Mouse (Mus musculus): ENCODE data around the gene Dnah6. TPM values are rescaled to one million over a fixed set of nuclear protein-coding genes. Genes with fewer than 3 reads are reported as not detected.
A peak's percentile ranks its signal among the peaks of the same experiment; 100 is the strongest.

Dnah6 gene
- polyA plus RNA-seq, 1 experiment, result not detected

DNA sequence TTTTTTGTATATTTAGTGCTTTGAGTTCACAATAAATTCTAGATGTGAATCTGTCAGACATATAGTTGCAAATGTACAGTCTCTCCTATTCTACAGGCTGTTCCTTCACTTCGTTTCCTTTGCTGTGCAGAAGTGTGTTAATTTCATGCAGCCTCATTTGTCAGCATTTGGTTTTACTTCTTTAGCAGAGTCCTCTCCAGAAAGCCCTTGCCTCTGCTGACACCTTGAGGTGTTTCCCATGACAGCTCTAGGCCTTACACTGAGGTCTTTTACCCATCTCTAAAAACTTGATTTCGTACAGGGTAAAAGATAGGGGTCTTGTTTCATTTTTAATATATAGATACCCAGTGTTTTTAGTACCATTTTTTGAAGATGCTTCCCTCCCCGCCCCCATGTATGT, 54.2 kb downstream of the Dnah6 start:
- no peaks in the 10 kb centered on the region for H3K4me1 ChIP-seq (ENCODE audit: control insufficient read depth, insufficient read depth, low read length)
- H3K4me3 ChIP-seq (ENCODE audit: insufficient read depth, low read length), result no peak overlapping the region
- TF ChIP-seq CTCF (IDR thresholded peaks at IDR 0.05; ENCODE audit: borderline replicate concordance, insufficient read depth, low read length), result no peak
- TF ChIP-seq POLR2A (IDR thresholded peaks at IDR 0.05; ENCODE audit: low read depth, low read length), result no peak
- H3K27ac ChIP-seq (ENCODE audit: insufficient read depth, low read length), result no peak overlapping the region

DNA sequence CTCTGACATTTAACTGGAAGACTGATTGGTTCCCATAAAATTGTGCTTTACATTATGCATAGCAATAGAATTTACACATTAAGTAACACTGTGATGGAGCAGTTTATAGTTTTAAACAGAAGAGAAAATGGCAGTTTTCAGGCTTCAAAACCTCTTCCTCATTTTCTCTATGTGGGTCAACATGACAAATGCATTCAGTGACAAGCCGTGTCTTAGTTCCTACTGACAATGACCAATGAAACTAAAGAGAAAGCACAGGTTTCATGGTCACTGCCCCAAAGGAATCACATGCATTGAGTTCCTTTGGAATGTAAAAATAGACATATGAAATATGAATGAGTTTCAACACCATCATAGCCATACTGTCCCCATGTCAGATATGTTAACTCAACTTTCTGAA, 58.5 kb downstream of the Dnah6 start:
- Histone ChIP-seq H3K4me3 (ENCODE audit: insufficient read depth, low read length) (no peak overlapping the region), H3K27ac (ENCODE audit: insufficient read depth, low read length) (no peak overlapping the region), H3K4me1 (ENCODE audit: control insufficient read depth, insufficient read depth, low read length) (no peaks in the 10 kb centered on the region)
- TF ChIP-seq POLR2A (IDR thresholded peaks at IDR 0.05; ENCODE audit: low read depth, low read length), result no peak
- TF ChIP-seq CTCF (IDR thresholded peaks at IDR 0.05; ENCODE audit: borderline replicate concordance, insufficient read depth, low read length), result no peak

DNA sequence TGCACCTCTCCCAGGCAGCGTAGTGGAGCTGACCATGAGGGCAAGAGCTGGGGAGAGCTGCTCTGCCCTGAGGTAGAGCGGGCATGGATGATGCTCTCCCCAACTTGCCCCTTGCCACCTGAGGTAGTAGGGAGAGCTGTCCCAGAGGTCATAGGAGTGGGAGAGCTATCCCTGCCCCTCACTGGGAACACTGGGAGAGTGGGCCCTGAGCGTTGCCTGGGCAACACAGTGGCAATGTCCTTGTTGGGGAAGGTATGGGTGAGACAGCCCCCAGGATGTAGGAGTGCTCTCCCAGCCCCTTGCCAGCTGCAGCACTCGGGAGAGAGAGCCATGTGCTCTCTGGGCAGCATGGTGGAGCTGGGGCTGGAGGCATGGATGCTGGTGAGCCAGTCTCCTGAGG, 60.1 kb downstream of the Dnah6 start:
- Histone ChIP-seq H3K4me1 (ENCODE audit: control insufficient read depth, insufficient read depth, low read length) (no peaks in the 10 kb centered on the region), H3K27ac (ENCODE audit: insufficient read depth, low read length) (no peak overlapping the region), H3K4me3 (ENCODE audit: insufficient read depth, low read length) (no peak overlapping the region)
- TF ChIP-seq CTCF (IDR thresholded peaks at IDR 0.05; ENCODE audit: borderline replicate concordance, insufficient read depth, low read length), result no peak
- TF ChIP-seq POLR2A (IDR thresholded peaks at IDR 0.05; ENCODE audit: low read depth, low read length), result no peak

DNA sequence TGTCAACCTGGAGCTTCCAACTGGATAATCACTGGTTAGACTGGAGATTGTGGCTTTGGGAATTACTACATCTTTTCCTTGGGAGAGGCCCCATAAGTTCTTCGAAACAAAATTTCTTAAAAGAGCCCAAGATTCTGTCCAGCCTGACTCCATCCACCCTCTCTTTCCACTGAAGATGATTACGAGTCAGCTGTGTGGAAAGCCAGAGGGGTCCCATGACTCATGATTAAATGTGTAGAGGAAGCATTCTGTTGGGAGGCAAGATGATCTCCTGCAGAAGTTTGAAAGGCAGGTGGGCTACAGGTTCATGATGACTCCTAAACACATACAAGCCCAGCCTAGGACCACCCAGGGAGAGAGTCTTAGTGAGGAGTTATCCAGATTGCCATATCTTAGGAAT, 66.0 kb downstream of the Dnah6 start:
- Histone ChIP-seq H3K4me3 (ENCODE audit: insufficient read depth, low read length) (no peak overlapping the region), H3K27ac (ENCODE audit: insufficient read depth, low read length) (no peak overlapping the region), H3K4me1 (ENCODE audit: control insufficient read depth, insufficient read depth, low read length) (no peaks in the 10 kb centered on the region)
- TF ChIP-seq CTCF (IDR thresholded peaks at IDR 0.05; ENCODE audit: borderline replicate concordance, insufficient read depth, low read length), result no peak
- TF ChIP-seq POLR2A (IDR thresholded peaks at IDR 0.05; ENCODE audit: low read depth, low read length), result no peak

DNA sequence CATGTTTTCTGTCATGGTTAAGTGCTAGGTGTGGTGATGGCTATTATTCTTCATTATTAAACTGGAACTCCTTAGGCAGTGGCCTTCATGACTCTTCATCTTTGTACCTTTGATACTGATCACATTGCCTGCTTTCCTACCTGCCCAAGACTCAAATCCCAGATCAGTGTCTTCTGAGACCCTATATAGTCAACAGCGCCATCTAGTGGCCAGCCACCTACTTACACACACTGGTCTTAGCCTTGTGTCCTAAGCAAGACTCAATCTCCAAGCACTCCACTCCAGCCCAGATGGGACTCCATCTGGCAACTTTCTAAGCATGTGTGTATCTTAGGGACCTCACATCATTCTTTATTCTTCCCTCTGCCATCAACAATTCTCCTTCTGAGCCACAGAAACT, 67.8 kb downstream of the Dnah6 start:
- H3K4me3 ChIP-seq (ENCODE audit: insufficient read depth, low read length), result no peak overlapping the region
- TF ChIP-seq CTCF (IDR thresholded peaks at IDR 0.05; ENCODE audit: borderline replicate concordance, insufficient read depth, low read length) (peak; percentile 69), POLR2A (IDR thresholded peaks at IDR 0.05; ENCODE audit: low read depth, low read length) (no peak)
- no peaks in the 10 kb centered on the region for H3K4me1 ChIP-seq (ENCODE audit: control insufficient read depth, insufficient read depth, low read length)
- no peak overlapping the region for H3K27ac ChIP-seq (ENCODE audit: insufficient read depth, low read length)

DNA sequence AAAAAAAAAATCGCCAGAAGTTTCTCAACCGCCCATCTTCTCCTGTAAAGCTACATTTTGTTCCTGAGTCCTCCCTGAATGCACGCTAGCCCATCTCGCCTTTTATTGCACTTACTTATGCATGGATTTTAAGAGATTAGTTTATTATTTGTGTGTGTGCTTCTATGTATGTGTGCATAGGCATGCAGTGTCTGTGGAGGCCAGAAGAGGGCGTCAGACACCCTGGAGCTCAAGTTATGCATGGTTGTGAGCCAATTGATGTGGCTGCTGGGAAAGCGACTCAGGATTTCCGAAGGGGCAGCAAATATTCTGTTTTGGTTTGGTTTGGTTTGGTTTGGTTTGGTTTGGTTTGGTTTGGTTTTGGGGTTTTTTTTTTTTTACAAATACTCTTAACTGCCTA, 78.0 kb downstream of the Dnah6 start:
- H3K4me1 ChIP-seq (ENCODE audit: control insufficient read depth, insufficient read depth, low read length), result no peaks in the 10 kb centered on the region
- no peak overlapping the region for H3K27ac ChIP-seq (ENCODE audit: insufficient read depth, low read length)
- no peak overlapping the region for H3K4me3 ChIP-seq (ENCODE audit: insufficient read depth, low read length)
- TF ChIP-seq CTCF (IDR thresholded peaks at IDR 0.05; ENCODE audit: borderline replicate concordance, insufficient read depth, low read length) (peak; percentile 14; the same call in 1 of the 2 replicates), POLR2A (IDR thresholded peaks at IDR 0.05; ENCODE audit: low read depth, low read length) (no peak)

DNA sequence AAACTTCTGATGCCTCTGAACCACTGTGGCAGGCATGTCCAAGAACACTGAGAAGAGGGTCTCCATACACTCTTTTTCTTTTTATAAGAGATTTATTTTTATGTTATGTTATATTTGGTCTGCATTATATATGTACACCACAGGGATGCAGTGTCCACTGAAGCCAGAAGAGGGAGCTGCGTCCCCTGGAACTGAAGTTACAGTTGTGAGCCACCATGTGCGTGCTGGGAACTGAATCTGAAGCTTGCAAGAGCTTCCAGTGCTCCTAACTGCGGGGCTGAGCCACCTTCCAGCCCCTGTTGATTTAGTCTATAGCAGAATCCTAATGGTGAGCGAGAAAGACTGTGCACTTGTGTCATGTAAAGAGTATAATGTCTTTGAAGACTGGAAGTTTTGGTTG, 78.7 kb downstream of the Dnah6 start:
- H3K27ac ChIP-seq (ENCODE audit: insufficient read depth, low read length), result no peak overlapping the region
- TF ChIP-seq POLR2A (IDR thresholded peaks at IDR 0.05; ENCODE audit: low read depth, low read length), result no peak
- no peak for TF ChIP-seq CTCF (IDR thresholded peaks at IDR 0.05; ENCODE audit: borderline replicate concordance, insufficient read depth, low read length)
- no peaks in the 10 kb centered on the region for H3K4me1 ChIP-seq (ENCODE audit: control insufficient read depth, insufficient read depth, low read length)
- no peak overlapping the region for H3K4me3 ChIP-seq (ENCODE audit: insufficient read depth, low read length)

DNA sequence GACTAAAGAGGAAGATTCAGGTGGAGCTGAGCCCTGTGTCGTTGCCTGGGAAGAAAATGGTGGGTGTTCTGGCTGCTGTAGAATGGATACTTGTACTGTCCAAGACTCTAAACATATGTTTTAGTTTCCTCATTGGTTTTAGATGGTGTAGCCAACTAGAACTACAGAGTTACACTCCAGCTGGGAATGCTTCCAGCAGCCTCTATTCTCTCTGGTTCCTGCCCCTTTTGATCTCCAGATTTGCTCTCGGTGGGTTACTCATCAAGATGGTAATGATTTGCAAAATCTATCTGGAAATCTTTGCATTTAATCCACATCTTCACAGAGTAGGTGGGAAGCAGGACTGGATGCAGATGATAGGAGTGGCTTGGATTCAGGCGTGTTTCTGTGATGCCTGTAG, 80.6 kb downstream of the Dnah6 start:
- no peak overlapping the region for H3K4me3 ChIP-seq (ENCODE audit: insufficient read depth, low read length)
- TF ChIP-seq POLR2A (IDR thresholded peaks at IDR 0.05; ENCODE audit: low read depth, low read length) (no peak), CTCF (IDR thresholded peaks at IDR 0.05; ENCODE audit: borderline replicate concordance, insufficient read depth, low read length) (no peak)
- no peak overlapping the region for H3K27ac ChIP-seq (ENCODE audit: insufficient read depth, low read length)
- no peaks in the 10 kb centered on the region for H3K4me1 ChIP-seq (ENCODE audit: control insufficient read depth, insufficient read depth, low read length)

DNA sequence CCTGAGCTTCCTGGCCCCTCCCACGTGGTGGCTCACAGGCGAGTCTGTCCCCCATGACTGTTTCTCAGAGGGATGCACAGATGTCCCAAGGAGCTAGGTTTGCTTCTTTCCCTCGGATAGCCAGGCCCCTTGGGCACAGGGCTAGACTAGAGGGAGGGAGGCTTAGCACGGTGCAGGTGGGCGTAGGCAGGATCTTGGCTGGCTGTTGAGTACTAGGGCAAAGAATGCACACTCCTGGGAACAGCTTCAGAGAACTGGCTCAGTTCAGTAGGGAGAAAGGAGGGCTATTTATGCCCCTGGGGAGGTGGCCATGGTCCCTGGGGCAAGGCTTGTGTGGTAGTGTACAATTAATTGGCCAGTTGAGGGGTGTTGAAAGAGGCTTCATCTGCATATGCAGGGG, 88.7 kb downstream of the Dnah6 start:
- Histone ChIP-seq H3K4me1 (ENCODE audit: control insufficient read depth, insufficient read depth, low read length) (no peaks in the 10 kb centered on the region), H3K4me3 (ENCODE audit: insufficient read depth, low read length) (no peak overlapping the region), H3K27ac (ENCODE audit: insufficient read depth, low read length) (no peak overlapping the region)
- TF ChIP-seq CTCF (IDR thresholded peaks at IDR 0.05; ENCODE audit: borderline replicate concordance, insufficient read depth, low read length), result no peak
- TF ChIP-seq POLR2A (IDR thresholded peaks at IDR 0.05; ENCODE audit: low read depth, low read length), result no peak

DNA sequence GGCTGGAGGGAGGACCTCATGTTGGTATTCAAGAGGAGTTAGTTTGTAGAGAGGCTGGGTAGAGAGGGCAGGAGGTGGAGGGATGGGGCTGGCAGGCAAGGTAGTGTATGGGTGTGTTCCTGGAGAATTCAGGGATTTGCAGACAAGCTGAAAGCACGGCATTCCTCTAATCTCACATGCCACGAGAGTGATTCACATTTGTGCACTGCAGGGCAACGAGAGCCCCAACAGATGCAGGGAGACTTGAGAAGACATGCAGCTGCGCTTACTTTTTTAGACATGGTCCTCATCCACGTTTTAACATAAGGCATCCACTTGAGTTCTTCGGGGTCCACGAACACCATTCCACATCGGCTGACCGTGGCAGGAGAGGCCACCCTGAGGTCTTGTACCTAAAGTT, 93.9 kb downstream of the Dnah6 start:
- Histone ChIP-seq H3K4me3 (ENCODE audit: insufficient read depth, low read length) (no peak overlapping the region), H3K27ac (ENCODE audit: insufficient read depth, low read length) (no peak overlapping the region)
- TF ChIP-seq POLR2A (IDR thresholded peaks at IDR 0.05; ENCODE audit: low read depth, low read length) (no peak), CTCF (IDR thresholded peaks at IDR 0.05; ENCODE audit: borderline replicate concordance, insufficient read depth, low read length) (no peak)

DNA sequence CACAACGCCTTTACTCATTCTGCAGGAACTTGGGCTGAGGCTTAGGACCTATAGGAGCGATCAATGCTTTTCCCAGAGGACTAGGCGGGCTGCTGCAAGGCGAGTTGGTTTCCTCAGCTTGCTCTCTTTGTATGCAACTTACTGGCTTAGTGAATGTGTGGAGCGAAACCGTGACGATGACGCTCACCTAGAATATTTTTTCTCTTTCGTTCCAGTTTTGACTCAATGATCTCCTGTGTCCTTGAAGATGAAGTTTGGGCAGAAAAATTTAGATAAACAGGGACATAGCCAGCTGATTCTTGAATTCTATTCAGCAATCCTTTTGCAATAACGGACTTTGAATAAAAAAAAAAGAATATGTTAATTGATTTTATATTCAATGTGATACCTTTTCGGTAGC, 101.1 kb downstream of the Dnah6 start:
- no peaks in the 10 kb centered on the region for H3K4me1 ChIP-seq (ENCODE audit: control insufficient read depth, insufficient read depth, low read length)

More for the DNA sequence above, 93.9 kb downstream of the Dnah6 start:
- H3K4me1 ChIP-seq (ENCODE audit: control insufficient read depth, insufficient read depth, low read length), result no peaks in the 10 kb centered on the region

More for the DNA sequence above, 101.1 kb downstream of the Dnah6 start:
- Histone ChIP-seq H3K27ac (ENCODE audit: insufficient read depth, low read length) (no peak overlapping the region), H3K4me3 (ENCODE audit: insufficient read depth, low read length) (no peak overlapping the region)
- no peak for TF ChIP-seq POLR2A (IDR thresholded peaks at IDR 0.05; ENCODE audit: low read depth, low read length)
- TF ChIP-seq CTCF (IDR thresholded peaks at IDR 0.05; ENCODE audit: borderline replicate concordance, insufficient read depth, low read length), result no peak

Data from embryonic fibroblast, embryonic 13.5 days (primary cell).